Mouse (Mus musculus) v-Abl transformed pro-B cells (cell line): ENCODE measurements around the gene Gbp9.
"Not testable (repeated sequence)": the region's sequence is repeated elsewhere in the genome, so short reads cannot be mapped to it uniquely, and the experiment has no call there.

Experiments
- in situ Hi-C, 2 experiments: fragments of 400-800 bp; cut with MboI; formaldehyde crosslinking; loops; one replicate each; pipeline ENCODE4 v1.15.1; 2025; ENCODE audit not compliant: unreplicated experiment in 2 of 2

Gbp9 gene

GRCm38 (mm10) chr5:105064443-105064842 is 74.9 kb downstream of the Gbp9 start:
- in situ Hi-C loops = not testable (repeated sequence)

GRCm38 (mm10) chr5:105063321-105063720 is 76.0 kb downstream of the Gbp9 start:
- in situ Hi-C loops = no loop called here

GRCm38 (mm10) chr5:105062403-105062802 is 76.9 kb downstream of the Gbp9 start:
- in situ Hi-C loops = not testable (repeated sequence)

- in situ Hi-C loops = no loop called here
Measured at GRCm38 (mm10) chr5:105060224-105060623, 79.1 kb downstream of the Gbp9 start.

DNA sequence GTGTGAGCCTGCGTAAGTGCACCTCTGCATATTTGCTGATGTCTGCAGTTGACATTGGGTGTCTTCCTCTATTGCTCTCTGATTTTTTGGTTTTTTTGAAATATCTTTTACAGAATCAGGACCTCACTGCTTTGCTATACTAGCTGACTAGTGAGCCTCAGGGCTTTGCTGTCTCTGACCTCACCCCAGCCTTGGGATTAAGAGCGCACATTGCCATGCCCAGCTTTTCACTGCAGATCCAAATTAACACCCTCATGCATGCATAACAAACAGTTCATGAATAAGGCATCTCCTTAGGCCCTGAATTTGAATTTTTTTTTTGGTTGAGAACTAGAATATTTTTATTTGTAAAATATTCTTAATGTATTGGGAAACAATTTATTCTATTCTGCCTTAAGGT is 84.1 kb downstream of the Gbp9 start:
- in situ Hi-C loops = loop anchor here in 1 of 2 experiments (10.0 kb wide), 1 partner anchor 60 kb away; no protein-coding TSS in a partner anchor

DNA sequence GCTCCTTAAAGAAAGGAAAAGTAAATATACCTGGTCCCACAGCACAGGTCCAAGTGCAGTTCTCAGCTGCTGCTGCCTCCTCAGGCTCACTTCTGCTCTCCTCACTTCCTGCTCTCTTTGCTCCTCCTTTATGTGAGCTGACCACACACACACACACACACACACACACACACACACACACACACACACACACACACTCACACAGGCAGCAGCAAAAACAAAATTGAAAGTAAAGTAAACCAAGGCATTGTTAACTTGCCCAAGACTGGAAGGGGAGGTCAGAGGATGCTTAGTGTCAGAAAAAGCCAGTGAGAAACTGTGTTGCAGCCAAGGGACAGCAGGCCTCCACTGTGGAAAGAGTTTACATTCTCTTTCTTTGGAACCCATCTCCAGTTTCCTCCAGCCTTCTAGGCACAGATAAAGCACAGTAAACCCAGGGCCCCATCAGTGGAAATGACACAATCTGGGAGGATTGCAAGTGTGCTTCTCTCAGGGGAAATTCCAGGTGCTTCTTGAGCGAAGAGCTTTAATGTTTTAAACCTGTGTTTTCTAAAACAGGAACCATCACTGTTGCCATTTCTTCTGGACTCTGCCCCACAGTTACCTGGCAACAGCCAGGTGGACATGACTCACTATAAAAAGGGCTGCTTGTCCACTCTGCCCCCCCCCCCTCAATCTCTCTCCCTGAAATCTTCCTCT is 85.7 kb downstream of the Gbp9 start:
- in situ Hi-C loops = loop anchor here (5.0 to 10.0 kb wide), 2 partner anchors 61 to 74 kb away; no protein-coding TSS in a partner anchor

DNA sequence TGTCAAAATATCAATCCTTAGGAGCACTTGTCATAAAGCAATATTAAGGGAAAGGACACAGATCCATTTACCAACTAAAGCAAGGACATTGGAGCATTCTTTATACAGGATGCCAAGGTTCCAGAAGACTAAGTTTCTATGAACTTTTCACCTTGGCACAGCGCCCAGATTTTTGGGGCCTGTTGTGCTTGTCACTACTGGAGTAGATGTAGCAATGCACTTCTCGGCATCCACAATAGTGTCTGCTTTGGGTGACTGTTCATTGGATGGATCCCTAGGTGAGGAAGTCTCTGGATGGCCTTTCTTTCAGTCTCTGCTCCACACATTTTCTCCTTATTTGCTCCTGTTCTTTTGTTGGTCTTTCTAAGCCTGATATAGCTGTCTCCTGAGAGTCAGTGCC is 107.0 kb downstream of the Gbp9 start:
- in situ Hi-C loops = no loop called here
